Mouse (Mus musculus): ENCODE data around the gene Pde2a. TPM values are rescaled to one million over a fixed set of nuclear protein-coding genes. Genes with fewer than 3 reads are reported as not detected.

Pde2a gene
- polyA plus RNA-seq, 1 experiment from 2014 or later: 46.4 TPM

DNA sequence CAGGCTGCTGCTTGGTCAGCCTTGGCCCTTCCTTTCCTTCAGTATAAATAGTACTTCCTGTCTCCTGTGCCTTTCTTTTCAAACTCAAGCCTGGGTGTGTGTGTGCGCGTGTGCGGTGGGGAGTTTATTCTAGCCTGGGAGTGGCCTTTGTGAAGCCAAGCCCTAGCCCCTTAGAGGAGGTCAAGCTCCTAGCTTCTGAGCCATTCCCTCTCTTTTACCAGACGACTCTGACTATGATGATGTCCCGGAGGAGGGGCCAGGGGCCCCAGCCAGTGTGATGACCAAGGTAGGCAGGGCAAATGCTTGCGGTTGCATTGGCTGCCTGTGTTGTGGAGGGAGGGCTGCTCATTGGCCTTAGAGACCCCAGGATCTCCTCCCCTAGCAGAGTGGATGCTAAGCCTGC lies 36.2 kb upstream of the Pde2a start:
- Histone ChIP-seq H3K4me3 (no peak overlapping the region), H3K27me3 (no peaks in the 10 kb centered on the region), H3K9me3 (no peaks in the 10 kb centered on the region), H3K36me3 (no peaks in the 10 kb centered on the region), H3K4me1 (no peaks in the 10 kb centered on the region), H3K4me2 (replicated peaks) (no peak overlapping the region), H3K9ac (replicated peaks) (no peak overlapping the region), H3K27ac (replicated peaks) (no peak overlapping the region)
- no peak for ATAC-seq (replicated peaks)
- 50% methylated on average over 6 of the region's 6 CpGs for WGBS

DNA sequence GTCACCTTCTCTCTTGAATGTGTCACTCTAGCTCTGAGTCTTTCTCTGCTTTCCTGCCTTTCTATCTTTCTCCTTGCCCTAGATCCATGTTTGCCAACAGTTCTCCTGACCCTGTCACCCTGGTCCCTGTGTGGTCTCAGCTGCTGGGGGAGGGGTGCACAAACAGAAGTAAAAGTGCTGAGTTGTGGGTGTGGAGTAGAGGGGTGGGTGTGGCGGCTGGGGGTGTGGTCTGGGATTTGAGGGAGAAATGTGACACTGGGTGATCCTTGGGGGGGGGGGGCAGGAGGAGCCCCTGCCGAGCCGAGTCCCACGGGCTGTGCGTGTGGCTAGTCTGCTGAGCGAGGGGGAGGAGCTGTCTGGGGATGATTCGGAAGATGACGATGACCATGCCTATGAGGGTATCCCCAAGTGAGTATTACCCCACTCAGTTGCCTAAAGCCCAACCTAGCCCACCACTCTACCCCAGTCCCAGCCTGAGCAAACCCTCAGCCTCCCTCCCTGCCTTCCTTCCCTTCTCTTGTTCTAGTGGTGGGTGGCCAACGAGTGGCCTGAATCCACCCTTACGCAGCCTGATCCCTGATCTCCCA lies 35.5 kb upstream of the Pde2a start:
- WGBS: 65% methylated on average over 10 of the region's 10 CpGs
- Histone ChIP-seq H3K9ac (replicated peaks) (no peak overlapping the region), H3K36me3 (no peaks in the 10 kb centered on the region), H3K4me1 (no peaks in the 10 kb centered on the region), H3K4me2 (replicated peaks) (no peak overlapping the region), H3K9me3 (no peaks in the 10 kb centered on the region), H3K4me3 (no peak overlapping the region), H3K27ac (replicated peaks) (no peak overlapping the region), H3K27me3 (no peaks in the 10 kb centered on the region)
- no peak for ATAC-seq (replicated peaks)

DNA sequence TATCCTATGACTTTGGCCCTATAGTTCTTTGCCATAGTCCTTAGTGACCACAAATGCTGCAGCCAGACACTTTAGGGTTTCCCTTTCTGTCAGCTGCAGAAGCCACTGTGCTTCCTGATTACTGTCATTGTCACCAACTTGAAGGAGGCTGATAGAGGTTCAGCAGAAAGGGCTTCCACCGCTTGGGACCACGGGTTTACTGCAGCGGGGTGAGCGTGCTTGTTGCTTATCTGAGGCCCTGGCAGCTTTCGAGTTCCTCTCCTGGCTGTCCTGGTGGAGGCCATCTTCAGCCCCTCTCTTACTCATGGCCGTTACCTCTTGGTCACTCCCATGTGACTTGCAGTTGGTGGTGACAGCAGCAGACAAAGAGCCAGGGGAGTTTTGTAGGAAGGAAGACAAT lies 32.2 kb upstream of the Pde2a start:
- WGBS: 93% methylated on average over 6 of the region's 6 CpGs
- Histone ChIP-seq H3K27ac (replicated peaks) (no peak overlapping the region), H3K4me3 (no peak overlapping the region), H3K4me1 (no peaks in the 10 kb centered on the region), H3K9me3 (no peaks in the 10 kb centered on the region), H3K36me3 (no peaks in the 10 kb centered on the region), H3K4me2 (replicated peaks) (no peak overlapping the region), H3K9ac (replicated peaks) (no peak overlapping the region), H3K27me3 (no peaks in the 10 kb centered on the region)
- ATAC-seq (replicated peaks): no peak

DNA sequence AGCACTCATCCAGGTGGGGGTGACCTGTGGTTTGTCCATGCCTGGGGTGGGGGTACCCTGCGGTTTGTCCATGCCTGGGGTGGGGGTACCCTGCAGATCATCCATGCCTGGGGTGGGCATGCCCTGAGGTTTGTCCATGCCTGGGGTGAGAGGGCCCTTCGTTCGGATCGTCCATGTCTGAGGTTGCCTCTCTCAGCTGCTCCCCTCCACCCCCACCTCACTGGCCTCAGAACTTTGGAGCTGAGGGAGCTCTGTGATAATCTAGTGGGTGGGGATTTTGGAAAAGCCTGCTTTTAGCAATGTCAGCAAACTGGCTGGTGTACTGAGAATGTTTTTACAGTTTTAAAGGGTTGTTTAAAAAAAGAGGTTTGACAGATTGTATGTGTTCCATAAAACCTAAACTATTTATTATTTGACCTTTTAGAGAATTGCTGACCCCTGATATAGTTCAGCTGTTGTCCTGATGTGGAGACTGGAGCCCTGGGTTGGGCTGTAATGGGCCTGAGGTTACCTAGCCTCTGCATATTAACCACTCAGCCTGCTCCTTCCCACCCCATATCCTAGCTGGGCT lies 29.5 kb upstream of the Pde2a start:
- Histone ChIP-seq H3K9ac (replicated peaks) (no peak overlapping the region), H3K36me3 (no peaks in the 10 kb centered on the region), H3K4me1 (no peaks in the 10 kb centered on the region), H3K27me3 (no peaks in the 10 kb centered on the region), H3K9me3 (no peaks in the 10 kb centered on the region), H3K4me3 (no peak overlapping the region), H3K27ac (replicated peaks) (no peak overlapping the region), H3K4me2 (replicated peaks) (no peak overlapping the region)
- no peak for ATAC-seq (replicated peaks)
- 80% methylated on average over 4 of the region's 4 CpGs for WGBS

DNA sequence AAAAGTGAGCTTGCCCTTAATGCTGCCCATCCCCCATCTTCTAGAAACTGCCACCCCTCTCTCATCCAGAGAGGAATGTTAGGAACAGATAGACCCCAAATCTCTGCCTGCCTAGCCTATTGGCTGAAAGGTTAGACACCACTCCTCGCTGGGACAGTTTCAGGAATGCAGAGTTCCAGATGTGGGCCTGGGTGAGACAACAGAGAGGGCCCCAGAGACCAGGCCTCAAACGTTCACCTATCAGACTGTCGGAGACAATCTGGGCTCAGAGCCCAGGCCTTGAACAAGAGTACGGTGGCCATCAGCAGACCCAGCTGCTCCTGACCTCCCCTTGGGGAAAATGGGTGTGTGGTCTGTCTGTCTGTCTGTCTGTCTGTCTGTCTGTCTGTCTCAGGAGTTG lies 28.5 kb upstream of the Pde2a start:
- Histone ChIP-seq H3K4me1 (no peaks in the 10 kb centered on the region), H3K4me2 (replicated peaks) (no peak overlapping the region), H3K4me3 (no peak overlapping the region), H3K27me3 (no peaks in the 10 kb centered on the region), H3K9ac (replicated peaks) (no peak overlapping the region), H3K9me3 (no peaks in the 10 kb centered on the region), H3K27ac (replicated peaks) (no peak overlapping the region), H3K36me3 (no peaks in the 10 kb centered on the region)
- WGBS: 72% methylated on average over 4 of the region's 4 CpGs
- no peak for ATAC-seq (replicated peaks)

DNA sequence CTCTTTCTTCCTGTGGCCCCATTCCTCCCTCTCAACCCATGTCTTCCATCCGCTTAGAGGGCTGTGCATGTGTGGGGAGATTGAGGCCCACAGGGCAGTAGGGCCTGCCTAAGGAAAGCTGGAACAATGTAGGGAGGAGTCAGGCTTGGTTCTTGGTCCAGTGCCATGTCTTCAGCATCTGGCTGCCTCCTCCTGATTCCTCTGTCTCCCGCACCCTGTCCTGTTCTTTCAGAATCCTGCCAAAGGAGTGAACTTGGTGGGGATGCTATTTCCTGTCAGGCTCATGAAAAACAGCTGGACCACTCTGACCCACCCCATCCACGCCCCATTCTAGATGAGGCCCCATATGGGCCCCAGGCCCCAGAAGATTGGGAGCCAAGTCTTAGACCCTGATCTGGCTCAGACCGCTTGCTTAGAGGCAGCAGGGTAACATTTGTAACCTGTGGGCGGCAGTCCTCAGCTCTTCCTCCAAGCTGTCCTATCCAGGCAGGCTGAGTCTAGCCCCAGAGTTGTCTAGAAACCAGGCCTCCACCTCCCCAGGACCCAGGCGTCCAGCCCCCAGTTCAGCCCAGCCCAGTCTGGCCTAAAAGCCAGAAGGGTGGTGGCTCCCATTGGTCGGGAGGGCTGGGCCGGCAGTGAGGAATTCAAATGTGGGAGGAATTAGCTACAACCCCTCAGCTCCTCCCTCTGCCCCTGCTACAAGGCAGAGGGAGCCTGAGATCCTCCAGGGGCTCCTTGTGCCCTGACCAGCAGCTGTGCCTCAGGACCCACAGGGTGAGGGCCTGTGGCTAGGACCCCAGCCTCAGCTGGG lies 27.6 kb upstream of the Pde2a start:
- no peak overlapping the region for H3K4me3 ChIP-seq
- H3K36me3 ChIP-seq: no peaks in the 10 kb centered on the region
- H3K4me2 ChIP-seq (replicated peaks): no peak overlapping the region
- no peaks in the 10 kb centered on the region for H3K27me3 ChIP-seq
- 43% methylated on average over 8 of the region's 8 CpGs for WGBS
- no peak overlapping the region for H3K9ac ChIP-seq (replicated peaks)
- H3K27ac ChIP-seq (replicated peaks): no peak overlapping the region
- peak; percentile 55; the same call in 1 of the 2 replicates for ATAC-seq (replicated peaks)
- H3K4me1 ChIP-seq: no peaks in the 10 kb centered on the region
- H3K9me3 ChIP-seq: no peaks in the 10 kb centered on the region

DNA sequence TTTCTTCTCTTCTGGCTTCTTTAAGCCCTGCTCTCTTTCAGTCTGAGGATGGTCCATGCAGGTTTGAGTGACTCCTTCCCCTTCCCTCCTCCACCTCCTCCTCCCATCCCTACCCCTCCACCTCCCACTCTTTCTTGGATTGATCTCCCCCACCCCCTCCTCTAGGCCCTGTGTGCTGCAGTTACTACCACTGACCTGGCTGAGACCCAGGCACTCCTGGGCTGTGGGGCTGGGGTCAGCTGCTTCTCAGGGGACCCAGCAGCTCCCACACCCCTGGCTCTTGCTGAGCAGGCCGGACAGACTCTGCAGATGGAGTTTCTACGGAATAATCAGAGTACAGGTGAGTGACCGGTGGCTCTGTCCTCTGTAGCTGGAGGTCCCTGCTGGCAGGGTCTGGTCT lies 26.9 kb upstream of the Pde2a start:
- no peaks in the 10 kb centered on the region for H3K36me3 ChIP-seq
- H3K27me3 ChIP-seq: no peaks in the 10 kb centered on the region
- H3K4me1 ChIP-seq: no peaks in the 10 kb centered on the region
- 67% methylated on average over 3 of the region's 3 CpGs for WGBS
- no peak overlapping the region for H3K4me3 ChIP-seq
- no peak for ATAC-seq (replicated peaks)
- no peaks in the 10 kb centered on the region for H3K9me3 ChIP-seq
- H3K4me2 ChIP-seq (replicated peaks): no peak overlapping the region
- H3K27ac ChIP-seq (replicated peaks): no peak overlapping the region
- H3K9ac ChIP-seq (replicated peaks): no peak overlapping the region

DNA sequence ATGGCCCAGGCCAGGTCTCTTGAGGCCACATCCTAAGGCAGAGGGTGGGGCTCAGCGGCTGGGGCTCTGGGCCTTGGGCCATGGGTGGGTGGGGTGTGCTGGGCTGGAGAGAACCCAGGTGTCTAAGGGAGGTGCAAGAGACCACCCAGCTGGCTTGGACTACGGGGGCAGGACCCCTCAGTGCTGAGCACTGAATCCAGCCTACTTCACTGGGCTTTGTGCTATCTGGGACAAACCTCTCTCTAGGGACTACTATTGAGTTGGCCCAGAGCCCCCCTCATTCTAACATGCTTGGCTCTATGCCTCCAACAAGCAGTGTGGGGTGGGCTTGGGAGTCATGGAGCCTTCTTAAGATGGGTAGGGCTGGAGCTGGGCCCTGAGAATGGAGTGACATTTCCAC lies 26.0 kb upstream of the Pde2a start:
- ATAC-seq (replicated peaks): no peak

DNA sequence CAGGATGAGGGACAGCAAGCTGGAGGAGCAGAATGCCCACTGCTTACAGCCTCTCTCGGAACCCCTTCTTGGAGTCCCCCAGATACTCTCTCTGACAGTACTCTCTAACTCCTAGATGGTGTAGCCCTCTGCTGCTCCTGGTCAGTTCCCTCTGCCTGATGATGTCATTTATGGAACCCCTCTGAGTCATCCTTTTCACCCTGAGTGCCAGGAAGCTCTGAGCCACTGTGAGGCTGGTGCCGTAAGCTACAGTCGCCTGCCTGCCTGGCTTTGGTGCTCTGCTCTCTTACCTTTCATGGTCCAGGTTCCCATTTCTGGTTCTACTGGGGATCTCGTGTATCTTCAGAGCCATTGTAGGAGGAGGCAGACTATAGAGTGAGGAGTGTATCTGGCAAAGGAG lies 24.3 kb upstream of the Pde2a start:
- H3K27me3 ChIP-seq: no peaks in the 10 kb centered on the region
- H3K27ac ChIP-seq (replicated peaks): no peak overlapping the region
- no peaks in the 10 kb centered on the region for H3K9me3 ChIP-seq
- H3K4me2 ChIP-seq (replicated peaks): no peak overlapping the region
- WGBS: 91% methylated on average over 4 of the region's 4 CpGs
- H3K4me3 ChIP-seq: no peak overlapping the region
- no peaks in the 10 kb centered on the region for H3K36me3 ChIP-seq
- H3K9ac ChIP-seq (replicated peaks): no peak overlapping the region
- no peaks in the 10 kb centered on the region for H3K4me1 ChIP-seq
- ATAC-seq (replicated peaks): no peak

More for the DNA sequence above, 26.0 kb upstream of the Pde2a start:
- Histone ChIP-seq H3K27ac (replicated peaks) (no peak overlapping the region), H3K4me1 (no peaks in the 10 kb centered on the region), H3K9me3 (no peaks in the 10 kb centered on the region), H3K27me3 (no peaks in the 10 kb centered on the region), H3K9ac (replicated peaks) (no peak overlapping the region), H3K4me3 (no peak overlapping the region), H3K4me2 (replicated peaks) (no peak overlapping the region), H3K36me3 (no peaks in the 10 kb centered on the region)
- WGBS: 88% methylated on average over 2 of the region's 2 CpGs

DNA sequence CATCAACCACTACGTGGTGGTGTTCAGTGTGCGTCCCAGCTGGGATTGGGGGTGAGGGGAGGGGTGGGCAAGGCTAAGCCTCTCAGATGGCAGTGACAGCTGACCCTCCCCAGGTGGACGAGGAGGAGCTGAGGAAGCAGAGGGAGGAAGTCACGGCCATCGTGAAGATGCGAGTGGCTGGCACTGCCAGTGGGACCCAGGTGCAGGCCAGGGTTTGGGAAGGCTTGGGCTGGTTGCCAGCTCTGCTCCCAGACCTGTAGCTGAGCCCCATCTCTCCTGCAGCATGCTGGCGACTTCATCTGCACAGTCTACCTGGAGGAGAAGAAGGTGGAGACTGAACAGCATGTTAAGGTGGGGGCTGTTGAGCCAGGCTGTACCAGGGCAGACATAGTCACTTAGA lies 20.0 kb upstream of the Pde2a start:
- Histone ChIP-seq H3K4me2 (replicated peaks) (no peak overlapping the region), H3K9me3 (no peaks in the 10 kb centered on the region), H3K27ac (replicated peaks) (no peak overlapping the region), H3K9ac (replicated peaks) (no peak overlapping the region), H3K36me3 (no peaks in the 10 kb centered on the region), H3K4me3 (no peak overlapping the region), H3K4me1 (no peaks in the 10 kb centered on the region), H3K27me3 (no peaks in the 10 kb centered on the region)
- no peak for ATAC-seq (replicated peaks)
- 84% methylated on average over 7 of the region's 7 CpGs for WGBS

DNA sequence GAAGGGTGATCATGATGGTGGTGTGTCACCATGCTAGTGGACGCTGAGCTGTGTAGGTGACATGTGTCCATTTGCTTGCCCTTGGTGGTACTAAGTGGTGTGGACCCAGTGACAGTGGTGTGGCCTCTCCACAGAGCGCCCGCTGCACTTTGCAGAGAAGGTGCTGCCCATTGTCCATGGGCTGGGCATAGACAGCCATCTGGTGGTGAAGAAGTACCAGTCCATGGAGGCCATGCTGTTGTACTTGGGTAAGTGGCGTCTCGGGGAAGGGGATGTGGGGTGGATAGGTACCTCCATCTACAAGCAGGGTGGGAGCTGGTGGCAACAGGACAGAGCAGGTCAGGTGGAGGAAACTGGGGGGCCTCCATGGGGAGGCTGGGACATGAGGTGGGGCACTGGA lies 17.7 kb upstream of the Pde2a start:
- no peaks in the 10 kb centered on the region for H3K9me3 ChIP-seq
- H3K36me3 ChIP-seq: no peaks in the 10 kb centered on the region
- H3K4me1 ChIP-seq: no peaks in the 10 kb centered on the region
- H3K9ac ChIP-seq (replicated peaks): no peak overlapping the region
- H3K4me3 ChIP-seq: no peak overlapping the region
- no peak overlapping the region for H3K27ac ChIP-seq (replicated peaks)
- 96% methylated on average over 5 of the region's 5 CpGs for WGBS
- no peak overlapping the region for H3K4me2 ChIP-seq (replicated peaks)
- no peak for ATAC-seq (replicated peaks)
- H3K27me3 ChIP-seq: no peaks in the 10 kb centered on the region

DNA sequence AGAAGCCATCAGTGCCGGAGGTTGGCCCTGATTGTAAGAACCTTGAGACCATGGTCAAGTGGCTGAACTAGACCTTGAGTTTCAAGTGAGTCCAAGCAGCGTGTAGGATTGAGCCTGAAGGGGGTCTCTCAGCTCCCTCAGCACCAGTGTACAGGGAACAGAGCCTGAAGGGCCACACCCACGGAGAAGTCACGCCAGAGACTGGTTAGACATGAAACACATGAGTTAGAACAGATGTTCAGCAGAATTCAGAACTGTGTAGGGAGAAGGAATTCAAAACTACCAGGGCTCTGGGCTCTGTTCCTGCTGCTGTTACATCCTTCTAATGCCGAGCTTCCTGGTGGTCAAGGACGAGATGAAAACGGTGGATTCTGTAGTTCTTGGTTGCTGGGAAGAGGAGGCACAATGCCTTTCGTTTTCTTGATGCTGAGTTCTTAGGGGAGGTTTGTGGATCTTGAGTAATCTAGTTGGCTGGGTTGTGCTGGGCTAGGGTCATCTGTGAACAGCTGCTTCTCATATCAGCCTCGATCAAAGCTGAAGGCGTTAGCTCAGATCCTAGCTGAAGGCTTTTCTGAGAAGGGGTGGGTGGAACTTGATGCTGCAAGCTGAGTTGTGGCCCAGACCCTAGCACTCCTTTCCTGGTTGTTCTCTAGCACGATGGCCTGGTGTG lies 11.1 kb upstream of the Pde2a start, which contains the start of gene Gm45837:
TSS of gene Gm45837 (plus strand) at position 620 of the 670 bp plus-strand sequence.
- H3K4me3 ChIP-seq: no peak within 1 kb of the TSS
- H3K4me1 ChIP-seq: peaks cover 20% of the 10 kb centered on the region
- H3K27ac ChIP-seq (replicated peaks): no peak within 1 kb of the TSS
- no peak within 1 kb of the TSS for H3K4me2 ChIP-seq (replicated peaks)
- H3K27me3 ChIP-seq: no peaks in the 10 kb centered on the region
- H3K36me3 ChIP-seq: no peaks in the 10 kb centered on the region
- no peak for ATAC-seq (replicated peaks)
- 84% methylated on average over 11 of the region's 11 CpGs for WGBS
- no peaks in the 10 kb centered on the region for H3K9me3 ChIP-seq
- no peak within 1 kb of the TSS for H3K9ac ChIP-seq (replicated peaks)

Measured in forebrain, embryonic 15.5 days (tissue).